Mouse (Mus musculus): ENCODE results near the gene Slc38a3. TPM values are rescaled to one million over a fixed set of nuclear protein-coding genes. Genes with fewer than 3 reads are reported as not detected.
A peak's percentile ranks its signal among the peaks of the same experiment; 100 is the strongest.
"Not testable (repeated sequence)": the region's sequence is repeated elsewhere in the genome, so short reads cannot be mapped to it uniquely, and the experiment has no call there.

Gene Slc38a3
- polyA plus RNA-seq, 1 experiment from 2014 or later = 3.5 TPM

- WGBS = 38% methylated on average over 14 of the region's 14 CpGs
- Histone ChIP-seq H3K36me3 (peaks cover 17% of the 10 kb centered on the region), H3K27me3 (peaks cover 40% of the 10 kb centered on the region), H3K4me1 (replicated peaks) (peaks cover 15% of the 10 kb centered on the region)
- not testable (repeated sequence) for H3K27ac ChIP-seq; H3K4me2 ChIP-seq; H3K9ac ChIP-seq (replicated peaks); H3K4me3 ChIP-seq (replicated peaks); H3K9me3 ChIP-seq; ATAC-seq (ENCODE audit: insufficient number of reproducible peaks, insufficient read depth, low FRiP score, low TSS enrichment, low read depth)
Measured at GRCm38 (mm10) chr9:107677819-107678526, 8.6 kb upstream of the Slc38a3 start.

GRCm38 (mm10) chr9:107677091-107677784 is 7.9 kb upstream of the Slc38a3 start:
- 0 out of 2 replicates have a peak overlapping the region, but pooled peaks have one; percentile 38 for H3K4me3 ChIP-seq (replicated peaks)
- H3K9ac ChIP-seq (replicated peaks) = no peak overlapping the region
- WGBS = 19% methylated on average over 17 of the region's 17 CpGs
- H3K9me3 ChIP-seq = no peaks in the 10 kb centered on the region
- H3K27ac ChIP-seq = no peak overlapping the region
- peaks cover 9% of the 10 kb centered on the region for H3K36me3 ChIP-seq
- H3K4me1 ChIP-seq (replicated peaks) = peaks cover 15% of the 10 kb centered on the region
- no peak for ATAC-seq (ENCODE audit: insufficient number of reproducible peaks, insufficient read depth, low FRiP score, low TSS enrichment, low read depth)
- peak overlapping the region; percentile 67 for H3K4me2 ChIP-seq
- peaks cover 40% of the 10 kb centered on the region for H3K27me3 ChIP-seq

GRCm38 (mm10) chr9:107676302-107676701 is 7.0 kb upstream of the Slc38a3 start:
- WGBS = under 1% methylated on average over 25 of the region's 25 CpGs
- Histone ChIP-seq H3K36me3 (no peaks in the 10 kb centered on the region), H3K27ac (no peak overlapping the region), H3K9me3 (no peaks in the 10 kb centered on the region), H3K4me2 (peak overlapping the region; percentile 67), H3K4me3 (replicated peaks) (peak overlapping the region; percentile 38), H3K9ac (replicated peaks) (peak overlapping the region; percentile 40; the same call in 1 of the 2 replicates), H3K4me1 (replicated peaks) (peaks cover 15% of the 10 kb centered on the region), H3K27me3 (peaks cover 40% of the 10 kb centered on the region)
- ATAC-seq (ENCODE audit: insufficient number of reproducible peaks, insufficient read depth, low FRiP score, low TSS enrichment, low read depth) = 0 out of 2 replicates have a peak, but pooled peaks have one; percentile 7

- H3K36me3 ChIP-seq = no peaks in the 10 kb centered on the region
- no peaks in the 10 kb centered on the region for H3K9me3 ChIP-seq
- H3K4me2 ChIP-seq = peak overlapping the region; percentile 67
- H3K27ac ChIP-seq = no peak overlapping the region
- peaks cover 15% of the 10 kb centered on the region for H3K4me1 ChIP-seq (replicated peaks)
- H3K4me3 ChIP-seq (replicated peaks) = peak overlapping the region; percentile 38
- 0 out of 2 replicates have a peak, but pooled peaks have one; percentile 33 for ATAC-seq (ENCODE audit: insufficient number of reproducible peaks, insufficient read depth, low FRiP score, low TSS enrichment, low read depth)
- peaks cover 40% of the 10 kb centered on the region for H3K27me3 ChIP-seq
- peak overlapping the region; percentile 40; the same call in 1 of the 2 replicates for H3K9ac ChIP-seq (replicated peaks)
- WGBS = under 1% methylated on average over 39 of the region's 39 CpGs
Measured at GRCm38 (mm10) chr9:107675671-107676301, 6.5 kb upstream of the Slc38a3 start.

- H3K4me2 ChIP-seq = no peak overlapping the region
- ATAC-seq (ENCODE audit: insufficient number of reproducible peaks, insufficient read depth, low FRiP score, low TSS enrichment, low read depth) = no peak
- no peak overlapping the region for H3K4me3 ChIP-seq (replicated peaks)
- peaks cover 15% of the 10 kb centered on the region for H3K4me1 ChIP-seq (replicated peaks)
- H3K27me3 ChIP-seq = peaks cover 40% of the 10 kb centered on the region
- H3K27ac ChIP-seq = no peak overlapping the region
- no peak overlapping the region for H3K9ac ChIP-seq (replicated peaks)
- 61% methylated on average over 9 of the region's 9 CpGs for WGBS
- H3K9me3 ChIP-seq = no peaks in the 10 kb centered on the region
- H3K36me3 ChIP-seq = no peaks in the 10 kb centered on the region
Measured at GRCm38 (mm10) chr9:107674609-107675429, 5.5 kb upstream of the Slc38a3 start.

- H3K4me3 ChIP-seq (replicated peaks) = no peak overlapping the region
- peaks cover 52% of the 10 kb centered on the region for H3K27me3 ChIP-seq
- no peak overlapping the region for H3K9ac ChIP-seq (replicated peaks)
- WGBS = 38% methylated on average over 5 of the region's 5 CpGs
- H3K36me3 ChIP-seq = no peaks in the 10 kb centered on the region
- no peak for ATAC-seq (ENCODE audit: insufficient number of reproducible peaks, insufficient read depth, low FRiP score, low TSS enrichment, low read depth)
- H3K4me1 ChIP-seq (replicated peaks) = peaks cover 31% of the 10 kb centered on the region
- no peak overlapping the region for H3K27ac ChIP-seq
- H3K4me2 ChIP-seq = no peak overlapping the region
- H3K9me3 ChIP-seq = no peaks in the 10 kb centered on the region
Measured at GRCm38 (mm10) chr9:107670259-107670658, 929 bp upstream of the Slc38a3 start.

GRCm38 (mm10) chr9:107668916-107669315 is 414 bp downstream of the Slc38a3 start:
- no peak for ATAC-seq (ENCODE audit: insufficient number of reproducible peaks, insufficient read depth, low FRiP score, low TSS enrichment, low read depth)
- peaks cover 31% of the 10 kb centered on the region for H3K4me1 ChIP-seq (replicated peaks)
- no peak overlapping the region; the same call in 1 of the 2 replicates for H3K4me2 ChIP-seq
- no peak overlapping the region for H3K9ac ChIP-seq (replicated peaks)
- peaks cover 44% of the 10 kb centered on the region for H3K27me3 ChIP-seq
- 0 out of 2 replicates have a peak overlapping the region, but pooled peaks have one; percentile 23 for H3K27ac ChIP-seq
- no peaks in the 10 kb centered on the region for H3K36me3 ChIP-seq
- H3K9me3 ChIP-seq = no peaks in the 10 kb centered on the region
- H3K4me3 ChIP-seq (replicated peaks) = no peak overlapping the region
- WGBS = 64% methylated on average over 3 of the region's 3 CpGs

- Histone ChIP-seq H3K27me3 (peaks cover 43% of the 10 kb centered on the region), H3K27ac (no peak overlapping the region), H3K9me3 (no peaks in the 10 kb centered on the region), H3K4me1 (replicated peaks) (peaks cover 34% of the 10 kb centered on the region), H3K36me3 (no peaks in the 10 kb centered on the region), H3K9ac (replicated peaks) (no peak overlapping the region), H3K4me2 (peak overlapping the region; percentile 78; the same call in 1 of the 2 replicates), H3K4me3 (replicated peaks) (no peak overlapping the region)
- no peak for ATAC-seq (ENCODE audit: insufficient number of reproducible peaks, insufficient read depth, low FRiP score, low TSS enrichment, low read depth)
- WGBS = 42% methylated on average over 8 of the region's 8 CpGs
Measured at GRCm38 (mm10) chr9:107668011-107668410, 1.3 kb downstream of the Slc38a3 start.

GRCm38 (mm10) chr9:107667219-107667618 is 2.1 kb downstream of the Slc38a3 start:
- no peak overlapping the region for H3K27ac ChIP-seq
- ATAC-seq (ENCODE audit: insufficient number of reproducible peaks, insufficient read depth, low FRiP score, low TSS enrichment, low read depth) = peak; percentile 79; the same call in 1 of the 2 replicates
- no peaks in the 10 kb centered on the region for H3K36me3 ChIP-seq
- WGBS = under 1% methylated on average over 24 of the region's 24 CpGs
- no peaks in the 10 kb centered on the region for H3K9me3 ChIP-seq
- H3K9ac ChIP-seq (replicated peaks) = peak overlapping the region; percentile 54
- H3K27me3 ChIP-seq = peaks cover 43% of the 10 kb centered on the region
- H3K4me1 ChIP-seq (replicated peaks) = peaks cover 34% of the 10 kb centered on the region
- peak overlapping the region; percentile 42 for H3K4me3 ChIP-seq (replicated peaks)
- H3K4me2 ChIP-seq = peak overlapping the region; percentile 78

- Histone ChIP-seq H3K4me1 (replicated peaks) (peaks cover 34% of the 10 kb centered on the region), H3K27ac (no peak overlapping the region), H3K4me2 (peak overlapping the region; percentile 78), H3K9ac (replicated peaks) (peak overlapping the region; percentile 54), H3K9me3 (no peaks in the 10 kb centered on the region), H3K4me3 (replicated peaks) (peak overlapping the region; percentile 42), H3K27me3 (peaks cover 43% of the 10 kb centered on the region), H3K36me3 (no peaks in the 10 kb centered on the region)
- WGBS = 1% methylated on average over 30 of the region's 30 CpGs
- ATAC-seq (ENCODE audit: insufficient number of reproducible peaks, insufficient read depth, low FRiP score, low TSS enrichment, low read depth) = no peak
Measured at GRCm38 (mm10) chr9:107666751-107667205, 2.6 kb downstream of the Slc38a3 start.

Measured in limb, embryonic 12.5 days (tissue).